Mouse (Mus musculus): Measurements from ENCODE around the gene Gm45618. TPM values are rescaled to one million over a fixed set of nuclear protein-coding genes. Genes with fewer than 3 reads are reported as not detected.
"Not testable (repeated sequence)": the region's sequence is repeated elsewhere in the genome, so short reads cannot be mapped to it uniquely, and the experiment has no call there.

Gm45618 gene
- polyA plus RNA-seq, 1 experiment = not detected

- TF ChIP-seq CTCF (conservative IDR thresholded peaks at IDR 0.05; ENCODE audit: insufficient read depth, insufficient read length, low read depth, low read length) (peak; percentile 25; the same call in 1 of the 2 replicates), POLR2A (IDR thresholded peaks at IDR 0.05; ENCODE audit: low read depth, low read length) (no peak)
- H3K36me3 ChIP-seq (ENCODE audit: control insufficient read depth, insufficient read depth, low read length) = no peaks in the 10 kb centered on the region
- DNase-seq = peak; percentile 70
- no peaks in the 10 kb centered on the region for H3K27me3 ChIP-seq (replicated peaks; ENCODE audit: control insufficient read depth, insufficient read depth, low read length)
- 3% methylated on average over 1 of the region's 1 CpGs for WGBS
- no peak overlapping the region for H3K4me3 ChIP-seq (ENCODE audit: insufficient read depth, low read depth, low read length)
- no peaks in the 10 kb centered on the region for H3K4me1 ChIP-seq (ENCODE audit: control insufficient read depth, insufficient read depth, low read length)
- no peak overlapping the region for H3K27ac ChIP-seq (ENCODE audit: insufficient read depth, low read depth, low read length)
These were observed 25.5 kb upstream of the Gm45618 start for GRCm38 (mm10) chr7:142146033-142146432.

- H3K4me1 ChIP-seq (ENCODE audit: control insufficient read depth, insufficient read depth, low read length) = no peaks in the 10 kb centered on the region
- DNase-seq = no peak
- 51% methylated on average over 4 of the region's 4 CpGs for WGBS
- TF ChIP-seq POLR2A (IDR thresholded peaks at IDR 0.05; ENCODE audit: low read depth, low read length) (no peak), CTCF (conservative IDR thresholded peaks at IDR 0.05; ENCODE audit: insufficient read depth, insufficient read length, low read depth, low read length) (no peak)
- H3K27ac ChIP-seq (ENCODE audit: insufficient read depth, low read depth, low read length) = no peak overlapping the region
- no peaks in the 10 kb centered on the region for H3K36me3 ChIP-seq (ENCODE audit: control insufficient read depth, insufficient read depth, low read length)
- no peak overlapping the region for H3K4me3 ChIP-seq (ENCODE audit: insufficient read depth, low read depth, low read length)
- H3K27me3 ChIP-seq (replicated peaks; ENCODE audit: control insufficient read depth, insufficient read depth, low read length) = no peaks in the 10 kb centered on the region
These were observed 24.9 kb upstream of the Gm45618 start for GRCm38 (mm10) chr7:142145413-142145940.

GRCm38 (mm10) chr7:142144507-142144906 lies 24.0 kb upstream of the Gm45618 start, which contains the start of gene Gm45337:
Gm45337 (minus strand) TSS chr7:142144607.
- H3K36me3 ChIP-seq (ENCODE audit: control insufficient read depth, insufficient read depth, low read length) = no peaks in the 10 kb centered on the region
- H3K4me3 ChIP-seq (ENCODE audit: insufficient read depth, low read depth, low read length) = no peak within 1 kb of the TSS
- no peak for TF ChIP-seq POLR2A (IDR thresholded peaks at IDR 0.05; ENCODE audit: low read depth, low read length)
- no peak for TF ChIP-seq CTCF (conservative IDR thresholded peaks at IDR 0.05; ENCODE audit: insufficient read depth, insufficient read length, low read depth, low read length)
- 76% methylated on average over 1 of the region's 1 CpGs for WGBS
- H3K27ac ChIP-seq (ENCODE audit: insufficient read depth, low read depth, low read length) = no peak within 1 kb of the TSS
- no peak for DNase-seq
- H3K4me1 ChIP-seq (ENCODE audit: control insufficient read depth, insufficient read depth, low read length) = no peaks in the 10 kb centered on the region
- H3K27me3 ChIP-seq (replicated peaks; ENCODE audit: control insufficient read depth, insufficient read depth, low read length) = no peaks in the 10 kb centered on the region

DNA sequence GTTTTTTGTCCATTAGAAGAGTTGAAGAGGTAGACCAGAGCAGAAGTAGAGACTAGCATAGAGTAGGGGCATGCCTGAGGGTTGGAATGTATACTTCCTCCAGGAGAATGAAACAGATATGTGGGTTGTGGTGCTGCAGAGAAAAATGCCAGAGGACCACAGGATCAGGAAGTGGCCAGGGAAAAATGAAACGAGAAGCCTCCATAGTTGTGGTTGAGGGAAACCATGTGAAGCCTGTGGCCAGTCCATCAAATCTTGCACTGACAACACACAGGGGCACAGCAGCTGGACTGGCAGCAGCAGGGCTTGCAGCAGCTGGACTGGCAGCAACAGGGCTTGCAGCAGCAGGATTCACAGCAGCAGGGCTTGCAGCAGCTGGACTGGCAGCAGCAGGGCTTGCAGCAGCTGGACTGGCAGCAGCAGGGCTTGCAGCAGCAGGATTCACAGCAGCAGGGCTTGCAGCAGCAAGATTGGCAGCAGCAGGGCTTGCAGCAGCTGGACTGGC lies 23.0 kb upstream of the Gm45618 start:
- H3K4me1 ChIP-seq (ENCODE audit: control insufficient read depth, insufficient read depth, low read length) = not testable (repeated sequence)
- 19% methylated on average over 1 of the region's 1 CpGs for WGBS

DNA sequence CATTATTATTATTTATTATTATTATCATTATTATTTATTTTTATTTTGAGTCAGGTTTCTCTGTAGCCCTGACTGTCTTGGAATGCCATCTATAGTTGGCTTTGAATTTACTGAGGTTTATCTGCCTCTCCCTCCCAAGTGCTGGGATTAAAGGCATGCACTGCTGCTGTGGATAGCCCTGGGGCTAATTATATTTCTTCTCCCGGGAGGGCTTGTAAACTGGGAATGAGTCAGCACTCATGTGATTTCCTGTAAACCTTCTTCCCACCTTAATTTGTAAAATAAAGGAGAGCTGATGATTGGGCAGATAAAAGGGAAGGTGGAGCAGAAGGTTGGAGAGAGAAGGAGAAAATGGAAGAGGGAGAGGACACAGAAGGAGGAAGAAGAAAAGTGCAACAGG lies 20.2 kb upstream of the Gm45618 start:
- DNase-seq = no peak
- no peak overlapping the region for H3K27ac ChIP-seq (ENCODE audit: insufficient read depth, low read depth, low read length)
- H3K27me3 ChIP-seq (replicated peaks; ENCODE audit: control insufficient read depth, insufficient read depth, low read length) = no peaks in the 10 kb centered on the region
- H3K4me3 ChIP-seq (ENCODE audit: insufficient read depth, low read depth, low read length) = no peak overlapping the region
- no peaks in the 10 kb centered on the region for H3K4me1 ChIP-seq (ENCODE audit: control insufficient read depth, insufficient read depth, low read length)
- TF ChIP-seq CTCF (conservative IDR thresholded peaks at IDR 0.05; ENCODE audit: insufficient read depth, insufficient read length, low read depth, low read length) = no peak
- no peak for TF ChIP-seq POLR2A (IDR thresholded peaks at IDR 0.05; ENCODE audit: low read depth, low read length)
- WGBS = 3% methylated on average over 1 of the region's 1 CpGs
- H3K36me3 ChIP-seq (ENCODE audit: control insufficient read depth, insufficient read depth, low read length) = no peaks in the 10 kb centered on the region

More for the DNA sequence above, 23.0 kb upstream of the Gm45618 start:
- H3K27me3 ChIP-seq (replicated peaks; ENCODE audit: control insufficient read depth, insufficient read depth, low read length); DNase-seq; H3K36me3 ChIP-seq (ENCODE audit: control insufficient read depth, insufficient read depth, low read length); H3K4me3 ChIP-seq (ENCODE audit: insufficient read depth, low read depth, low read length); H3K27ac ChIP-seq (ENCODE audit: insufficient read depth, low read depth, low read length): not testable (repeated sequence)

- H3K27ac ChIP-seq (ENCODE audit: insufficient read depth, low read depth, low read length); DNase-seq; H3K4me1 ChIP-seq (ENCODE audit: control insufficient read depth, insufficient read depth, low read length); H3K36me3 ChIP-seq (ENCODE audit: control insufficient read depth, insufficient read depth, low read length); H3K4me3 ChIP-seq (ENCODE audit: insufficient read depth, low read depth, low read length); H3K27me3 ChIP-seq (replicated peaks; ENCODE audit: control insufficient read depth, insufficient read depth, low read length): not testable (repeated sequence)
- WGBS = 34% methylated on average over 2 of the region's 2 CpGs
These were observed 15.4 kb upstream of the Gm45618 start, which contains the start of gene Gm39115 for GRCm38 (mm10) chr7:142135934-142136333. Gm39115 (minus strand) TSS chr7:142136034.

- DNase-seq = peak; percentile 84
- H3K4me1 ChIP-seq (ENCODE audit: control insufficient read depth, insufficient read depth, low read length) = peaks cover 6% of the 10 kb centered on the region
- TF ChIP-seq CTCF (conservative IDR thresholded peaks at IDR 0.05; ENCODE audit: insufficient read depth, insufficient read length, low read depth, low read length) (peak; percentile 23; the same call in 1 of the 2 replicates), POLR2A (IDR thresholded peaks at IDR 0.05; ENCODE audit: low read depth, low read length) (no peak)
- H3K4me3 ChIP-seq (ENCODE audit: insufficient read depth, low read depth, low read length) = no peak overlapping the region
- no peak overlapping the region for H3K27ac ChIP-seq (ENCODE audit: insufficient read depth, low read depth, low read length)
- no peaks in the 10 kb centered on the region for H3K36me3 ChIP-seq (ENCODE audit: control insufficient read depth, insufficient read depth, low read length)
- no peaks in the 10 kb centered on the region for H3K27me3 ChIP-seq (replicated peaks; ENCODE audit: control insufficient read depth, insufficient read depth, low read length)
- 56% methylated on average over 4 of the region's 4 CpGs for WGBS
These were observed 13.9 kb upstream of the Gm45618 start for GRCm38 (mm10) chr7:142134206-142134995.
